Mouse (Mus musculus) splenic B cell, adult 2 months (primary cell): ENCODE measurements around the gene Plau.

Experiments used
- DNase-seq: peaks from one replicate; pipeline ENCODE4 v3.0.0-alpha.2; 2011; ENCODE audit warnings: low read depth, low spot score
- H3K27me3 ChIP-seq: 2 replicates; pipeline ENCODE4 v1.6.1; 2012; ENCODE audit warnings: mild to moderate bottlenecking, low read length, moderate library complexity, mixed read lengths; ENCODE audit not compliant: control insufficient read depth, poor library complexity, insufficient read depth, severe bottlenecking
- H3K36me3 ChIP-seq: 2 replicates; pipeline ENCODE4 v1.6.1; 2012; ENCODE audit warnings: mild to moderate bottlenecking, low read length, moderate library complexity, mixed read lengths; ENCODE audit not compliant: control insufficient read depth, poor library complexity, insufficient read depth, severe bottlenecking

The Plau gene

GRCm38 (mm10) chr14:20846214-20846613 is 9.8 kb downstream of the Plau start:
- no peak for DNase-seq
- Histone ChIP-seq H3K27me3 (no peaks in the 10 kb centered on the region), H3K36me3 (no peaks in the 10 kb centered on the region)

DNA sequence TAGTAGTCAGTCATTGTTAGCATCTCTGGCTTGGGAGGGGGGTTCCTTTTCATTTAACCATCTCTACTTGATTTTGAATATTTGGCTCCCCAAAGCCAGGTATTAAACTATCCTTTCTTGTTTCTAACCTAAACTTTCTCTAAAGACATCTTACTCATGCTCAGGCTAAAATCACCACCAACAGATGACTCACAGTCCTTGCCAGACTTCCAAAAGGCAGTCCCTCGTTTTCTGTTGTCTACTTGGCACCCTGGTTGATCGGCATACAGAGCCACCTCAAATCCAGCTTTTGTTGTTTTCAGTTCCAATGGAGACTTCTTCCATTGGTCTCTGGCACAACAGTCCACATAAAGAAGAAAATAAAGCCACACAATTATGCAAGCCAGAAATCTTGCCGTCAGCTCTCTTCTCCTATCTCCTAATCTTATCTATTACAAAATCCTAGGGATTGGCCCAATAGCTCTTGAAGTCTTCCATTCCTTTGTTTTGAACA is 11.2 kb downstream of the Plau start:
- DNase-seq, result no peak
- no peaks in the 10 kb centered on the region for H3K27me3 ChIP-seq

GRCm38 (mm10) chr14:20849753-20850152 is 13.3 kb downstream of the Plau start:
- no peaks in the 10 kb centered on the region for H3K27me3 ChIP-seq
- no peak for DNase-seq
- no peaks in the 10 kb centered on the region for H3K36me3 ChIP-seq

More for the DNA sequence above, 11.2 kb downstream of the Plau start:
- no peaks in the 10 kb centered on the region for H3K36me3 ChIP-seq

GRCm38 (mm10) chr14:20850498-20850897 is 14.0 kb downstream of the Plau start:
- no peak for DNase-seq
- no peaks in the 10 kb centered on the region for H3K36me3 ChIP-seq
- H3K27me3 ChIP-seq, result no peaks in the 10 kb centered on the region

- H3K27me3 ChIP-seq, result no peaks in the 10 kb centered on the region
- no peak for DNase-seq
- no peaks in the 10 kb centered on the region for H3K36me3 ChIP-seq
Measured at GRCm38 (mm10) chr14:20851776-20852175, 15.3 kb downstream of the Plau start.

- Histone ChIP-seq H3K36me3 (no peaks in the 10 kb centered on the region), H3K27me3 (no peaks in the 10 kb centered on the region)
- no peak for DNase-seq
Measured at GRCm38 (mm10) chr14:20861152-20861551, 24.7 kb downstream of the Plau start.

DNA sequence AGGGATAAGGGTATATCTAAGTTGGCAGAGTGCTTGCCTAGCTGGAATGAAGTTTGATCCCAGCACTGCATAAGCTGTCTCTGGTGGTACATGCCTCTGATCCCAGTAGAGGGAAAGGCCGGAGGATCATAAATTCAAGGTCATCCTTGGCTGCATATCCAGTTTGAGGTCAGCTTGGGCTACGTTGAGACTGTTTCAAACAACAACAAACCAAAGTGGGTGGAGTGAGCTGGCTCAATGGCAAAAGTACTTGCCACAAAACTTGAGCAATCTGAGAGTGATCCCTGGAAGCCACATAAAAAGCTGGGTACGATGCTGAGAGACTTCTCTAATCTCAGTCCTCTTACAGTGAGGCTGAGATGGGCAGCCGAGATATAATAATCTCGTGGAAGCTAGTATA is 25.1 kb downstream of the Plau start:
- Histone ChIP-seq H3K27me3 (no peaks in the 10 kb centered on the region), H3K36me3 (no peaks in the 10 kb centered on the region)
- DNase-seq, result no peak

GRCm38 (mm10) chr14:20863306-20864065 is 27.0 kb downstream of the Plau start:
- no peaks in the 10 kb centered on the region for H3K27me3 ChIP-seq
- no peaks in the 10 kb centered on the region for H3K36me3 ChIP-seq
- DNase-seq, result no peak

GRCm38 (mm10) chr14:20864192-20864591 is 27.7 kb downstream of the Plau start:
- no peaks in the 10 kb centered on the region for H3K27me3 ChIP-seq
- no peak for DNase-seq
- H3K36me3 ChIP-seq, result no peaks in the 10 kb centered on the region

DNA sequence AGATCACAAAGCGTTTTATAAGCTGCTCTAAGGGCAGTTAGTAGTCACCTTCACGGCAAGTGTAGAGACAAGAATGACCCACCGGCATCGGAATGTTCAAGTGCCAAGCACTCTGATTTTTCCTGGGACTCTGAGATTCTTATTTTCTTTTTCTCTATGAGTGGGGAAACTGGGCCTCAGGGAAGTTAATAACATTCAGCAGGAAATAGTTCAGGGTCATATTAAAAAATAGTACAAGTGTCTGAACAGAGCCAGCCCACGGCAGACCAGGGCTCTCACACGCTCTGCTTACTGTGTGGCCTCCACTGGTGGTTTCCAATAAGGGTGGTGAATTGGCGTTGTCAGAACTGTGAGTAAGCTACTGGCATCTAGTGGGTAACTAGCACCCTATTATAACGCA is 29.1 kb downstream of the Plau start:
- Histone ChIP-seq H3K27me3 (no peaks in the 10 kb centered on the region), H3K36me3 (no peaks in the 10 kb centered on the region)
- no peak for DNase-seq

- no peaks in the 10 kb centered on the region for H3K36me3 ChIP-seq
- no peaks in the 10 kb centered on the region for H3K27me3 ChIP-seq
- no peak for DNase-seq
Measured at GRCm38 (mm10) chr14:20866365-20866764, 29.9 kb downstream of the Plau start.

DNA sequence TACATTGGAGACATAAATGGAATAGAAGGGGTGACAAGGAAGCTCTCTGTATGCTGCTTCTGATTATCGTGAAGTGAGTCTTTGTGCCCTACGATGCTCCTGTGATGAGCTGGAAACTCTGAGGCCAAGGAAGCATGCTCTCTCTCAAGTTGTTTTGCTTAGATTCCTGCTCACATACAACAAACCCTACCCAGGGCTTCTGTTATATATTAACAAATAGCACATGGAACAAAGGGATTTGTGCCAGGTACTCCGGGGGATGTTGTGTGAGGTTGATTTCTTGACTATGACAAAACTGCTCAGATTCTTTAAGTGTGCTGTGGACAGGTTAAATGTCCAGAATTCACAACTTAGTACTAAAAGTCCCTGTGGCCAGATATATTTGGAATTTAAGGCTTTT is 33.6 kb downstream of the Plau start:
- no peaks in the 10 kb centered on the region for H3K36me3 ChIP-seq
- DNase-seq, result no peak
- H3K27me3 ChIP-seq, result no peaks in the 10 kb centered on the region

GRCm38 (mm10) chr14:20871495-20871894 is 35.0 kb downstream of the Plau start:
- DNase-seq, result no peak
- Histone ChIP-seq H3K36me3 (no peaks in the 10 kb centered on the region), H3K27me3 (no peaks in the 10 kb centered on the region)

GRCm38 (mm10) chr14:20873307-20873706 is 36.8 kb downstream of the Plau start:
- H3K27me3 ChIP-seq, result no peaks in the 10 kb centered on the region
- H3K36me3 ChIP-seq, result no peaks in the 10 kb centered on the region
- peak; percentile 88 for DNase-seq

GRCm38 (mm10) chr14:20873931-20874330 is 37.5 kb downstream of the Plau start:
- H3K27me3 ChIP-seq, result no peaks in the 10 kb centered on the region
- no peak for DNase-seq
- no peaks in the 10 kb centered on the region for H3K36me3 ChIP-seq

DNA sequence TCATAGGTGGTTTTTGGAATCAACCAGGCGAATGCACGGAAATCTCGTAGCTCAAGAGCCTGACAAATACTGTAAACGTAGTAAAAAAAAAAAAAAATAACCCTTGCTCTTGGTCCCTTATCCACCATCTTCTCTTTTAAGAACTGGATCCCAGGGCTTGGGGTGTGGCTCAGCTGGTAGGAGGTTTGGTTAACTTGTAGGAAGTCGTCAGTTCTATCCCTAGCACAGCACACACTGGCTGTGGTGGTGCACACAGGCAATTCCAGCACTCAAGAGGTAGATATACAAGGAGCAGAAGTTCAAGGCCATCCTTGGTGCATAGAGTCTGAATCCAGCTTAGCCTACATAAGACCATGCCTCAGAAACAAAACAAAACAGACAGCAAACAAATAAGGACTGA is 48.2 kb downstream of the Plau start:
- DNase-seq, result no peak
- no peaks in the 10 kb centered on the region for H3K36me3 ChIP-seq
- H3K27me3 ChIP-seq, result no peaks in the 10 kb centered on the region
